Mouse (Mus musculus) heart, adult 2 months (tissue): ENCODE data around the gene B3gnt8.

Experiments
- CTCF ChIP-seq: fragments of 200-600 bp; IDR thresholded peaks from 2 replicates; pipeline ENCODE4 v1.8.1; 2022; ENCODE audit warnings: antibody characterized with exemption, mild to moderate bottlenecking, moderate library complexity
- POLR2A ChIP-seq: fragments of 200-500 bp; IDR thresholded peaks from 2 replicates; pipeline ENCODE4 v1.6.1; 2011; ENCODE audit warnings: mild to moderate bottlenecking, low read depth, low read length, control low read depth; ENCODE audit not compliant: insufficient read depth

DNA sequence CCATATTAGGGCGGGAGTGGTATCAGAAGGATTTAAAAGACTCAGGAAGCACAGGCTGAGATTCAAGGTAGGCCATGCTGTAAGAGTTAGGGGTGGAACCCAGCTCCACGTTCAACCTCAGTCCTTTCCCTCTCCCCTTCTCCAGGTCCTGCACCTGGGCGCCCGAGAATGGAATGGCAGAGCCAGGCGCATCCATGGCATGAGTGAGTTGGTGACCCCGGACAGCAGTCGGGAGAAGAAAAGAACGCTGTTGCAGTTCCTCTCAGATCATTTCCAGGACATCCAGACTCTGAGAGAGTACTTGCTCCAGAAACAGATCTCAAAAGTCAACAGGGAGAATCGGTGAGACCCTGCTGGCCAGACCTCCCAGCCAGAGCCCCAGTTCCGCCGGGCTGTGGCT, 5.7 kb upstream of the B3gnt8 start:
- TF ChIP-seq POLR2A, result no peak
- no peak for TF ChIP-seq CTCF
